Mouse (Mus musculus) B cell, adult 62 days (primary cell): ENCODE measurements around the gene Sh3gl2. TPM values are rescaled to one million over a fixed set of nuclear protein-coding genes. Genes with fewer than 3 reads are reported as not detected.

Experiments
- total RNA-seq: library from RNA; stranded (reverse); gene quantifications from 4 replicates; pipeline ENCODE4 v1.2.4, GENCODE M21; 2023

Gene Sh3gl2
- not detected in 4 replicates for total RNA-seq

GRCm38 (mm10) chr4:85205071-85205635 is at the start of gene Sh3gl2:
Gene Sh3gl2 (plus strand): TSS chr4:85205126.

GRCm38 (mm10) chr4:85513792-85514191 is 308.9 kb downstream of the Sh3gl2 start, which contains the start of gene Adamtsl1:
Gene Adamtsl1 (plus strand): TSS chr4:85514172.

